Mouse (Mus musculus) midbrain, embryonic 10.5 days (tissue): ENCODE data around the gene Adgrl3. TPM values are rescaled to one million over a fixed set of nuclear protein-coding genes. Genes with fewer than 3 reads are reported as not detected.

Source experiments
- DNase-seq: peaks from one replicate; pipeline ENCODE4 v3.0.0-alpha.2; 2017; ENCODE audit warnings: low spot score
- H3K27ac ChIP-seq: fragments of 300-500 bp; sonication (generic); replicated peaks from 2 replicates; pipeline ENCODE4 v1.5.1; 2016; ENCODE audit warnings: mild to moderate bottlenecking
- H3K27me3 ChIP-seq: fragments of 300-500 bp; sonication (generic); 2 replicates; pipeline ENCODE4 v1.6.1; 2016; ENCODE audit warnings: low read depth, mild to moderate bottlenecking; ENCODE audit not compliant: poor library complexity, severe bottlenecking
- H3K36me3 ChIP-seq: fragments of 300-500 bp; sonication (generic); 2 replicates; pipeline ENCODE4 v1.6.1; 2016; ENCODE audit warnings: mild to moderate bottlenecking, moderate library complexity
- H3K4me1 ChIP-seq: fragments of 300-500 bp; sonication (generic); 2 replicates; pipeline ENCODE4 v1.6.1; 2016
- H3K4me3 ChIP-seq: fragments of 300-500 bp; sonication (generic); 2 replicates; pipeline ENCODE4 v1.5.1; 2016; ENCODE audit warnings: mild to moderate bottlenecking, moderate library complexity
- H3K9me3 ChIP-seq: fragments of 300-500 bp; sonication (generic); replicated peaks from 2 replicates; pipeline ENCODE4 v1.6.1; 2016; ENCODE audit warnings: mild to moderate bottlenecking
- WGBS: fragments of 180-500 bp; shearing (Covaris S2); methylation state at CpG from one replicate; pipeline ENCODE4 v1.1.7; 2016; 5-methylcytosine and 5-hydroxymethylcytosine counted together
- polyA plus RNA-seq: library from polyadenylated mRNA; unstranded; fragments of >200 nt; fragmentation: Nextera tagmentation; extraction: Ambion mirVana; gene quantifications from 2 replicates; pipeline ENCODE4 v1.2.1, GENCODE M21; 2016

Adgrl3 gene
- polyA plus RNA-seq, 1 experiment from 2014 or later = 11.7 TPM

GRCm38 (mm10) chr5:81083698-81084360 is 63.9 kb downstream of the Adgrl3 start:
- H3K36me3 ChIP-seq = no peaks in the 10 kb centered on the region
- no peaks in the 10 kb centered on the region for H3K9me3 ChIP-seq
- WGBS = 91% methylated on average over 5 of the region's 5 CpGs
- no peak for DNase-seq
- no peak overlapping the region for H3K27ac ChIP-seq
- H3K4me3 ChIP-seq = no peak overlapping the region
- no peaks in the 10 kb centered on the region for H3K27me3 ChIP-seq
- no peaks in the 10 kb centered on the region for H3K4me1 ChIP-seq

- H3K9me3 ChIP-seq = no peaks in the 10 kb centered on the region
- H3K36me3 ChIP-seq = no peaks in the 10 kb centered on the region
- H3K4me3 ChIP-seq = no peak overlapping the region
- WGBS = 93% methylated on average over 4 of the region's 4 CpGs
- DNase-seq = no peak
- H3K4me1 ChIP-seq = no peaks in the 10 kb centered on the region
- H3K27me3 ChIP-seq = no peaks in the 10 kb centered on the region
- H3K27ac ChIP-seq = no peak overlapping the region
Observed at GRCm38 (mm10) chr5:81085152-81085551, 65.2 kb downstream of the Adgrl3 start.

- no peak for DNase-seq
Observed at GRCm38 (mm10) chr5:81088667-81089066, 68.7 kb downstream of the Adgrl3 start.

GRCm38 (mm10) chr5:81094618-81095017 is 74.7 kb downstream of the Adgrl3 start:
- 87% methylated on average over 3 of the region's 3 CpGs for WGBS
- no peaks in the 10 kb centered on the region for H3K4me1 ChIP-seq
- no peaks in the 10 kb centered on the region for H3K27me3 ChIP-seq
- H3K4me3 ChIP-seq = no peak overlapping the region
- no peaks in the 10 kb centered on the region for H3K36me3 ChIP-seq
- no peak overlapping the region for H3K27ac ChIP-seq
- DNase-seq = no peak
- no peaks in the 10 kb centered on the region for H3K9me3 ChIP-seq

More at GRCm38 (mm10) chr5:81088667-81089066, 68.7 kb downstream of the Adgrl3 start:
- 82% methylated on average over 2 of the region's 2 CpGs for WGBS
- no peak overlapping the region for H3K4me3 ChIP-seq
- H3K27me3 ChIP-seq = no peaks in the 10 kb centered on the region
- H3K9me3 ChIP-seq = no peaks in the 10 kb centered on the region
- H3K27ac ChIP-seq = no peak overlapping the region
- H3K4me1 ChIP-seq = no peaks in the 10 kb centered on the region
- H3K36me3 ChIP-seq = no peaks in the 10 kb centered on the region

- Histone ChIP-seq H3K27ac (no peak overlapping the region), H3K4me3 (no peak overlapping the region), H3K4me1 (no peaks in the 10 kb centered on the region), H3K36me3 (no peaks in the 10 kb centered on the region), H3K9me3 (no peaks in the 10 kb centered on the region), H3K27me3 (no peaks in the 10 kb centered on the region)
- 94% methylated on average over 4 of the region's 4 CpGs for WGBS
- no peak for DNase-seq
Observed at GRCm38 (mm10) chr5:81097131-81097530, 77.2 kb downstream of the Adgrl3 start.

GRCm38 (mm10) chr5:81107431-81107830 is 87.5 kb downstream of the Adgrl3 start:
- Histone ChIP-seq H3K4me1 (0 out of 2 replicates have a peak, but pooled peaks cover 3% of the 10 kb centered on the region), H3K27me3 (no peaks in the 10 kb centered on the region), H3K9me3 (no peaks in the 10 kb centered on the region), H3K4me3 (no peak overlapping the region), H3K27ac (no peak overlapping the region), H3K36me3 (no peaks in the 10 kb centered on the region)
- 93% methylated on average over 1 of the region's 1 CpGs for WGBS
- DNase-seq = no peak

- no peak for DNase-seq
- Histone ChIP-seq H3K9me3 (no peaks in the 10 kb centered on the region), H3K27ac (no peak overlapping the region), H3K36me3 (no peaks in the 10 kb centered on the region), H3K27me3 (no peaks in the 10 kb centered on the region), H3K4me3 (no peak overlapping the region), H3K4me1 (peaks cover 15% of the 10 kb centered on the region)
- 59% methylated on average over 4 of the region's 4 CpGs for WGBS
Observed at GRCm38 (mm10) chr5:81124483-81124882, 104.5 kb downstream of the Adgrl3 start.

GRCm38 (mm10) chr5:81127639-81128038 is 107.7 kb downstream of the Adgrl3 start:
- peaks cover 15% of the 10 kb centered on the region for H3K4me1 ChIP-seq
- no peak for DNase-seq
- no peak overlapping the region for H3K27ac ChIP-seq
- WGBS = 68% methylated on average over 3 of the region's 3 CpGs
- no peaks in the 10 kb centered on the region for H3K9me3 ChIP-seq
- no peak overlapping the region for H3K4me3 ChIP-seq
- no peaks in the 10 kb centered on the region for H3K36me3 ChIP-seq
- H3K27me3 ChIP-seq = no peaks in the 10 kb centered on the region

- no peak overlapping the region for H3K4me3 ChIP-seq
- H3K4me1 ChIP-seq = no peaks in the 10 kb centered on the region
- H3K27me3 ChIP-seq = no peaks in the 10 kb centered on the region
- WGBS = 83% methylated on average over 1 of the region's 1 CpGs
- no peaks in the 10 kb centered on the region for H3K9me3 ChIP-seq
- DNase-seq = no peak
- H3K36me3 ChIP-seq = no peaks in the 10 kb centered on the region
- H3K27ac ChIP-seq = no peak overlapping the region
Observed at GRCm38 (mm10) chr5:81136394-81136793, 116.5 kb downstream of the Adgrl3 start.

GRCm38 (mm10) chr5:81155791-81156190 is 135.9 kb downstream of the Adgrl3 start:
- H3K4me1 ChIP-seq = peaks cover 20% of the 10 kb centered on the region
- H3K4me3 ChIP-seq = no peak overlapping the region
- H3K27me3 ChIP-seq = no peaks in the 10 kb centered on the region
- WGBS = 60% methylated on average over 12 of the region's 12 CpGs
- DNase-seq = no peak
- H3K9me3 ChIP-seq = no peaks in the 10 kb centered on the region
- no peaks in the 10 kb centered on the region for H3K36me3 ChIP-seq
- peak overlapping the region; percentile 28; the same call in 1 of the 2 replicates for H3K27ac ChIP-seq

- H3K4me3 ChIP-seq = no peak overlapping the region
- no peaks in the 10 kb centered on the region for H3K27me3 ChIP-seq
- H3K9me3 ChIP-seq = no peaks in the 10 kb centered on the region
- no peak overlapping the region; the same call in 1 of the 2 replicates for H3K27ac ChIP-seq
- 32% methylated on average over 2 of the region's 2 CpGs for WGBS
- H3K36me3 ChIP-seq = no peaks in the 10 kb centered on the region
- peaks cover 20% of the 10 kb centered on the region for H3K4me1 ChIP-seq
- no peak for DNase-seq
Observed at GRCm38 (mm10) chr5:81156281-81156680, 136.3 kb downstream of the Adgrl3 start.

GRCm38 (mm10) chr5:81156796-81157195 is 136.9 kb downstream of the Adgrl3 start:
- no peaks in the 10 kb centered on the region for H3K36me3 ChIP-seq
- WGBS = 66% methylated on average over 5 of the region's 5 CpGs
- DNase-seq = no peak
- H3K9me3 ChIP-seq = no peaks in the 10 kb centered on the region
- H3K4me3 ChIP-seq = no peak overlapping the region
- H3K27me3 ChIP-seq = no peaks in the 10 kb centered on the region
- H3K4me1 ChIP-seq = peaks cover 20% of the 10 kb centered on the region
- H3K27ac ChIP-seq = no peak overlapping the region

GRCm38 (mm10) chr5:81159013-81159412 is 139.1 kb downstream of the Adgrl3 start:
- H3K27ac ChIP-seq = no peak overlapping the region
- 90% methylated on average over 12 of the region's 12 CpGs for WGBS
- H3K4me1 ChIP-seq = peaks cover 20% of the 10 kb centered on the region
- H3K27me3 ChIP-seq = no peaks in the 10 kb centered on the region
- H3K36me3 ChIP-seq = no peaks in the 10 kb centered on the region
- H3K9me3 ChIP-seq = no peaks in the 10 kb centered on the region
- no peak overlapping the region for H3K4me3 ChIP-seq
- no peak for DNase-seq
